Mouse (Mus musculus): ENCODE results near the gene Nadk2.

The Nadk2 gene

DNA sequence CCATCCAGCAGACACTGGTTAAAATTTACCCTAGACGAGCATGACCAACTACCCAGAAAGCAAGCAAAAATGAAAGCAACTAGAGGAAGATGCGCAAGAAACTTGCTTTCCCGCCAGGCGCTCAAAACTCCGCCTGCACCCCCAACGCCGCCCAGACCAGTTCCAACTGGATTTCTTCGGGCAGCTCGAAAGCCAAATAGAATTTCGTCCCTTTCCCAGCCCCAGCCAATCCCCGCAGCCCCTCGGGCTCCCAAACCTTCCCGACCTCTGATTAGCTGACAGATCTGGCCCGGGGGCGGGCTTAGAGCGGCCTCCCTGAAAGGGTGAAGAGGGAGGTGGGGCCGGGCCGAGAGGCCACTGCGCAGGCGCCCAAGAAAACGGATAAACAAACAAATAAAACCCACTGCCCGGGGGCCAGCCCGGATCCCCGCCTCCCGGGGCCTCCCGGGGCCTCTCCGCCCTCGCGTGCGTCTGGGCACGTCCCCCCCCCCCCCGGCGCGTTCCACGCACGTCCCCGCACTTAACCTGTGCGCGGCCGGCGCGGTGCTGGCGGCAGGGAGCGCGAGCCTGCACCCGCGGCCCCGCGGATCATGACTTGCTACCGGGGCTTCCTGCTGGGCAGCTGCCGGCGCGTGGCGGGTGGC is at the start of gene Nadk2:
TSS of gene Nadk2 (plus strand) at position 349 of the 644 bp plus-strand sequence.
- ATAC-seq (ENCODE audit: insufficient number of reproducible peaks, low FRiP score, low TSS enrichment), result peak; percentile 98

DNA sequence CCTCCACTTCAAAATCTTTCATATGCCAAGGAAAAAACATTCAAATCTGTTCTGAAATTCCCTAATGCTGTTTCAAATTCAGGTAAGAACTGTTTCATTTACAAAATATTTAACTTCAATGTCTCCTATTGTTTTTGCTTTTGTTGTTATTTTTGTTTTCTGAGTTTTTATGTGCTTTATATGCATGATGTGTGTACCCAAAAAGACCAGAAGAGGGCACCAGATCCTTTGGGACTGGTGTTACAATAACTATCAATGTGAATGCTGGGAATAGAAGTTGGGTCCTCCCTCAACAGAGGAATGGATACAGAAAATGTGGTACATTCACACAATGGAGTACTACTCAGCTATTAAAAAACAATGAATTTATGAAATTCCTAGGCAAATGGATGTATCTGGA is 15.4 kb upstream of the Nadk2 start:
- ATAC-seq (ENCODE audit: insufficient number of reproducible peaks, low FRiP score, low TSS enrichment), result no peak

DNA sequence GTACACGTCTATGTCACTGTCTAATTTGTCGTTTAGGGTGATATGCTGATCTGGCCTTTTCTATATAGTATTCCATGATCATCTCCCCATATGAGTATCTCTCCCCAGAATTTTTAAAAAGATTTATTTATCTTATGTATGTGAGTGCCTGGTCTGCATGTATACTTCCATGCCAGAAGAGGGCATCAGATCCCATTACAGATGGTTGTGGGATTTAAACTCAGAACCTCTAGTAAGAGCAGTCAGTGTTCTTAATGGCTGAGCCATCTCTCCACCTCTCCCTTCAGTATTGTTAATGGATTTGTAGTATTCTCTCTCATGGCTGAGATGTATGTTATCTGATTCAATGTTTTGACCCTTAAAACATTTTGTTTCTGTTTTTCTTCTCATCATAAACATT is 11.2 kb upstream of the Nadk2 start:
- ATAC-seq (ENCODE audit: insufficient number of reproducible peaks, low FRiP score, low TSS enrichment), result no peak

DNA sequence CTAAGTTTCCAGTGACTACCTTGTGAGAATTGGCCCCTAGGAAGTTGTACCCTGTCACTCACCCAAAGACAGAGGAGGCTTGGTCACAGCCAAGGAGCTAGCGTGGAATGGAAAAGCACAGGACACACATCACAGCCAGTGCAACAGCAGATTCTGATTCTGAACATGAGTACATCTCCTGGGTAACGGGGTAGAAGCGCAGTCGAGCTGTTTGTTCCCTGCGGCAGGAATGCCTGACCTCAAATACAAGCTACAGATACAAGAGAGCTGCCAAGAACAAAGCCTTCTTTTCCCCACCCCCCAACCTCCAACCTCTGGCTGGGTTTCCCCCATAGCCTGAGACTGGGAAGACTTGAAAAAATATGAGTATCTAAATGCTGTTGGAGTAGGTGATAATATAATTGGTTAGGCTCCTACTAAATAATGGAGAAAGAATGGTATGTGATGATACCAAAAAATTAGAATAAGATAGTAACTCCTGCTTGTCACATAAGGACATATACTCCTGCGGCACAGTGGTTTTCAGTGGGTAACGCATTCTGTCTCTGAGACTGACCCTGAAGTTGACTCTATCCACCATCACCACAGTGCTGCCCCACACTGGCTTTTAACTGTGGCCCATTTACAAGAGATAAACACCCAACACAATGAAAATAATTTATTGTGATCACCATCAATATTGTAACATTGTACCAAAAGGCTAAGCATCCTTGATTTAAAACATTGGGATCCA is 9.7 kb upstream of the Nadk2 start:
- ATAC-seq (ENCODE audit: insufficient number of reproducible peaks, low FRiP score, low TSS enrichment), result no peak

DNA sequence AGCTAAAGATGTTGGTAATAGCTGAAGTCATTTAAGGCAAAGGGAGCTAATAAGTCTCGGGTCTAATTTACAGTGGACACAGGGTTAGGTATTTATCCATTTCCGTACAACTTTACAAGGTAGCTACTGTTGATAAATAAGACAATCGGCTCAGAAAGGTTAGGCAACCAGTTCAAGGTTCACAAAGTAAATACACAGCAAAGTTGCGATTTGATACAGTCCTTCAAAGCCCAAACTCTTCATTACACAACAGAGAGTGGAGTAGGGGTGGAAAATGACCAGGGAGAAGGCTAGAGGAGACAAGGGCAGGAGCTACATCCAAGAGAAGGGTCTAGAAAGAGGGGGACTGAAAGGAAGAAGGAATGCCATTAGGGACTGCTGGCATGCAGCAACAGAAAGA is 2.2 kb upstream of the Nadk2 start:
- ATAC-seq (ENCODE audit: insufficient number of reproducible peaks, low FRiP score, low TSS enrichment), result no peak

DNA sequence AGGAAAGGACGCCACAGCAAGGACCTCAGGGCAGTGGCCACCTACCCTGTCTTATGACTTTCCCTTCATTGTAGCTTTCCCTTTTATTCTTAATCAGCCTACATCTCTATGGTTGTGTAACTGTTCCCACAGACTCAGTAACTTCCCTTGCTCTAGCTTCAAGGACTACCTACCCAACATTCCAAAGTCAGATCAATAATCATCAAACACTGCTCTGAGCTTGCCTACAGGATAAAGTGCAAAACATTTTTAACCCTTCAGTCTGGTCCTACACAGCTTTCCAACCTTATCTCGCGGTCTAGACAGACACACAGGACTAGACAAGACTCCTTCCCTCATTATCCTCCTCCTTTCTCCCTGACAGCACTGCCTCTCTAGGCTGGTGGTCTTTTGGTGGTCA is 707 bp upstream of the Nadk2 start:
- peak; percentile 4; the same call in 1 of the 2 replicates for ATAC-seq (ENCODE audit: insufficient number of reproducible peaks, low FRiP score, low TSS enrichment)

DNA sequence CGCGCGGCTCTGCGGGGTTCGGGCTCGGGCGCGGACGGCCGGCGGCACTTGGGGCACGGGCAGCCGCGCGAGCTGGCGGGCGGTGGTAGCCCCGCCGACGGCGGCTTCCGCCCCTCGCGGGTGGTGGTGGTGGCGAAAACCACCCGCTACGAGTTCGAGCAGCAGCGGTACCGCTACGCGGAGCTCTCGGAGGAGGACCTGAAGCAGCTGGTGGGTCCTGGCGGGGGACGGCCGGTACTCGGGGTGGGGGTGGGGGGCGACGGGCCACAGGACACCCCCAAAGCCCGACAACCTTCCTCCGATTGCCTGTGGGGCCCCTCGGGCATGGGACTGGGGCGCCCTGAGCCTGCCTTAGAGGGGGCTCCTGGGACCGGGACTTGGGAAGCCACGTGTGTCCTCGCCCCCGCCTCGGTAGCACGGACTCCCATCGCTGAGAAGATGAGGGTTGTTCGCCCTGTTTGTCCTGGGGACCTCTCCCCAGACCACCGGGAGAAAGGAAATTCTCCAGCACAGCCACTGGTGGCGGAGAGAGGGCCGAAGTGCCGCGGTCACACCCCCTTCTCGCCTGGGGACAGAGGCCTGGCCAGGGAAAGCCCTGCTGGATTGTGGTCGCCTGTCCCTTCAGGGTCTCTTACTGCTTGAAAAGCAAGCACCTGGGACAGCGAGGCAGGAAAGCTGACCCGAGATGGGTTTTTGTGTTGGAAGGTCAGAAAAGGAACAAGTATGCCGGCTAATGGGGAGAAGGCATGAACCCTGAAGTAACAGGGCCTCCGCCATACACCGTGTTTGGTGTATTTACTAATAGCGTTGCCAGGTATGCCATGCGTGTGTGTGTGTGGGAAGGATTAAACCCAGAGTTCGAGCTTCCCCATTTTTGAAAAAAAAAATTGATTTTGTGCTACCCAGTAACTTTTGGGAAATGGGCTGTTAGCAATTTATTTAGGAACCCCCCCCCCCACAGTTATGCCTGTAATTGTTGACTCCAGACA is 790 bp downstream of the Nadk2 start:
- ATAC-seq (ENCODE audit: insufficient number of reproducible peaks, low FRiP score, low TSS enrichment), result peak; percentile 29

DNA sequence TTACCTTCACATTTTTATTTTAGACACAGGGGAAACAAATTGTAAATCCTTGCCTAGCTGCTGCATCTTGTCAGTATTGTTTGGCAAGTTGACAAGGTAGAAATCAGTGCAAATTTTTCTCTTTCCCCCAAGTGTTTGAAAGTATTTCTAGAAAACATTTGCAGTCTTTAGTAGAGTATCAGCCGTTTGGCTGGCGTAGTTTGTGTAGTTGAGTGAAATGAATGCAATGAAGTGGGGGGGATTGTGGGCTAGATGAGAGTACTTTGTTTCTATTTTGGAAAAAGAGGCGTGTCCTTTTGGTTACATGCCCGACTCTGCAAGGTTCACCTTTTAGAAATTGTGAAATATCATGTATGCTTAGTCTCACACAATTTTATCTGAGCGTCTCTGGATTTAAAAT is 1.6 kb downstream of the Nadk2 start:
- ATAC-seq (ENCODE audit: insufficient number of reproducible peaks, low FRiP score, low TSS enrichment), result no peak

DNA sequence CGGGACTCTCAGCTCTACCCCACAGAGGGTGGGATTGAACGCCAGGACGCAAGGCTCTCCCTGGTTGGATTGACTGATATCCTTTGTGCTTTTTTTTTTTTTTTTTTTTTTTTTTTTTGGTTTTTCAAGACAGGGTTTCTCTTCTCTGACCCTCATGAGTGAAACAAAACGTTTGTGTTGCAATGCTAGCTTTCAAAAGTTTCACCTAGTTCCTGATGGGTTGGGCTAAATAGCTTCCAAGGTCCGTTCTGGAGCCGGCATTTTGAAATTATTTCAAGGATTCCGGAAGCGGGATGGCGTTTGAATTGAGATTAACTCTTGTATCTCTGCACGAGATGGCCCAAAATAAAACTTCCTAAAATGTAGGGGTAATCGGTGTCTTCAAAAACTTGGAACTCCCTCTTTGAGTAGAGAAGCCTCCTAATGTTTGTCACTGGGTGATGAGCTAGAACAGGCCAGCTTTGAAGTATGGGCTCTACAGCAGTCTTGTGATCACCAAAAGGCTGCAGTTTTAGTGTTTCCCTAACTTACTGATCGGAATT is 2.1 kb downstream of the Nadk2 start:
- no peak for ATAC-seq (ENCODE audit: insufficient number of reproducible peaks, low FRiP score, low TSS enrichment)

DNA sequence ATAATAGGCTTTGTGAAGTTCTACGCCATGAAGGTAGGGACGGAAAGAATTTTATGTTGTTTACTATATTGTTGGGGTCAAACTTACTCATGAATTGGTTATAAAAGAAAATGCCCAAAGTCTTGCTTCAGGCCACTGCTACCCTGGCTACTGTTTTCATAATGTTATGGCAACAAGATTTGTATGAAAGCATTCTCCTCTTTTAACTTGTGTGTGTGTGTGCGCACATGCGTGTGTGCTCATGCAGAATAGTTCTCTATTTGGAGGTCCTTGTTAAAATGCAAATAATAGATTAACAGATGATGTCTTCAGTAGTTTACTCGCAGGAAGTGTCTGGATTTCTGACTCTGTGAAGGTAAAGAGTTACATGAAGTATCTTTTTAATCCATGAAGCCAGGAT is 2.6 kb downstream of the Nadk2 start:
- ATAC-seq (ENCODE audit: insufficient number of reproducible peaks, low FRiP score, low TSS enrichment), result no peak

DNA sequence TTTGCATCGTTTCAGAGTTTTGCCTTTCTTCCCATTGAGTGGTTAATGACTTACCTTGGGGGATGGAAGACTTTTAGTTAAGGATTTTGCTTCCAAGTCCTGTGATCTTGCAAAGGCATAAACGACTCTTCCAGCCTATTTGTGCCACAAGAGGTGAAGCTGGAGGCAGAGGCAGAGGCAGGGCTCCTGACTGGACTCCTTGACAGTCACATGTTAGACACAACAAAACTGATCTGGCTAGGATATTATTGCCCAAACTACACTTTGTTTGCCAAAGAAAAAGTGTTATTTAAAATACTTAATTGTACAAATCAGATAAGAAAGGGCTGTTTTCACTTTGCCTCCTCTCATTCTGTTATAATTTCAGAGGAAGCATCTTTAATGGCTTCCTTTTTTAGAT is 3.1 kb downstream of the Nadk2 start:
- no peak for ATAC-seq (ENCODE audit: insufficient number of reproducible peaks, low FRiP score, low TSS enrichment)

DNA sequence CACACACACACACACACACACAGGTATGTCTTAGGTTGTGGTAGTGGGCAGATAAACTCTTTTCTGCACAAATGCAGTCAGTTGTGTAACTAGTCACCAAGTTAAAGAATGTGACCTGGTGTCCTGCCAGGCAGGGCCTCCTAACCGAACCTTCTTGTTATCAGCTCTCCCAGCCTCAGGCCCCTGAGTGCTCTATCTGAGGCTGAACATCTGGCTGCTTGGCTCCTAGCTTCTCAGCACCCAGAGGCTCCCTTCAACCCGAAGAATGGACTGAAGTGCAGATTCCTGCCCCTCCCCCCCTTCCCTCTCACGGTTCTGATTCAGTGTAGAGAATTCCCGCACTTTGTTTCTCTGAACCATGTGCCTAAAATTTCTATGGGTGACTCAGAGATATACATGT is 3.6 kb downstream of the Nadk2 start:
- ATAC-seq (ENCODE audit: insufficient number of reproducible peaks, low FRiP score, low TSS enrichment), result no peak

DNA sequence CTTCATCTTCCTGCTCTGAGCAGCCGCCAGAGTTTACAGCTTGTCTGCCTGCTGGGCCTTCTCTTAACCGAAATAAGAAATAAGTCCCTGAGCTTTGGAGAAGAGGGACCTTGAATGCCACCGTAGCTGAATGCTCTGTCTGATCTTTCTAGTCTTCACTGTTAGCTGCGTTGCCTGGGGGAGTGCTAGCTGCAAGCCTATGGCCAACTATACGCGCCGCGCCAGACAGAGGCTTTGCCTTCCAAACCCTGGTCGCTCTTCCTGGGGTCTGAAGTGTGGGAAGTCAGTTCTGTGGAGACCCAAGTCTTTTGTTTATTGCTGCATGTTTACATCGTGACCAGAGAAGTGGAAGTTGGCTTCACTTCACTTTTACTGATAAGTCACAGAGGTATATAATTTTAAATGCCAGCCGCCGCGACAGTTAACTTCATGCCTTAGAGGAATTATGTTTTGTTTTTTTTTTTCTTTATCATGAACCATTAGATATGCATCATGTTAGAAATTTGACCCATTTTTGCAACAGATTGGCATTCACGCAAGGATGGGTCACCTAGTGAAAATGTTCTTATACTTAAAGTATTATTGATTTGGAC is 4.6 kb downstream of the Nadk2 start:
- ATAC-seq (ENCODE audit: insufficient number of reproducible peaks, low FRiP score, low TSS enrichment), result no peak

DNA sequence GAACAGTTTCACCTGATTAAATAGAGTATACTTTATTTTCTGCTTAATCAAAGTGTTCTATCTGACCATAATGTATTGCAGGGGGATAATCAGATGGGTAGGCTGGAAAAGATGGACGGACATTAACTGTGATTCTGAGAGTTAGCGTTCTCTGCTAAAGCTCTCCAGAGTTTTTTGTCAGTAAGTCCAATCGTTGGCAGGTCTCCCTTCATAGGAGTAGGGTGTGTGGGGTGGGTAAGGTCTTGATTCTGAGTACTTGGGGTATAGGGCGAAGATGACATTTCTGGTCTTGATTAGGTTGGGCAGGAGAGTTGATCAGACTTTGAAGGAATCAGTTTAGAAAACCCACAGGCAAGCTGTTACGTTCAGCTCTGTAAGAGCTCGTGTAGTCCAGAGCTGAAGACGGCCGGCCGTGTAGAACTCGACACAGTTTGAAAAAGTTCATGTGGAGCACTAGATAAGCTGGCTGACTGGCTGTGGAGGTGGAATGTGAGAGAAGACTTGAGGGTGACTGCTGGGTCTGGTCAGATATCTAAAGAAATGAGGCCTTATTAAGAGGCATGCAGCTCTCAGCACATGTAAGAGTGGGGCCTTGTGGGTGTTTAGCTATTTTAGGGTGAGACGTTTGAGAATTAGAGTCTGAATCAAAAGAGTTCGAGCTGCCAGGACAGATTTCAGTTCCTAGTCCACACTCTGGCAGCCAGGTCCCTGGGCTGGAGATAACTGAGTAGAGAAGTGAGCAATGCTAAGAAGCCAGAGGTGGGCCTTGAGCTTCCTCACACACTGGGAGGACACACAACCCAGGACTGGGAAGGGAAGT is 7.6 kb downstream of the Nadk2 start:
- ATAC-seq (ENCODE audit: insufficient number of reproducible peaks, low FRiP score, low TSS enrichment), result no peak

DNA sequence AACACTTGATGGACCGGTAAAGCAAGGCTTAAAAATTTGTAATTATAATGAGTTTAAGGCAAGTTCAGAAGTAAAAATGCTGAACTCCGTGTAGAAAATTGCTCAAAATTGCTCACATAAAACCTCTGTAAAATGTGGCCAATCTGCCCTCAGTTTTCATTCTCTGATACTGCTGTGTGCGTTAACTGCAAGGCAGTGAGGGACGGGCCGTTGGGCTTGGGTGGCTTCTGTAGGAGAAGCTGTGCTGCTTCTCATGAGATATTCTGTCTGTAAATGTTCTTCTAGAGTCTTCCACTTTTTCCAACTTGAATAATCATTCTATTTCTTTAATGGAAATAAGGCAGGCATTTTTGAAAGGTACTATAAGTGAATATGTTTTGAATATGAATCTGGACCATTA is 8.6 kb downstream of the Nadk2 start:
- no peak for ATAC-seq (ENCODE audit: insufficient number of reproducible peaks, low FRiP score, low TSS enrichment)

DNA sequence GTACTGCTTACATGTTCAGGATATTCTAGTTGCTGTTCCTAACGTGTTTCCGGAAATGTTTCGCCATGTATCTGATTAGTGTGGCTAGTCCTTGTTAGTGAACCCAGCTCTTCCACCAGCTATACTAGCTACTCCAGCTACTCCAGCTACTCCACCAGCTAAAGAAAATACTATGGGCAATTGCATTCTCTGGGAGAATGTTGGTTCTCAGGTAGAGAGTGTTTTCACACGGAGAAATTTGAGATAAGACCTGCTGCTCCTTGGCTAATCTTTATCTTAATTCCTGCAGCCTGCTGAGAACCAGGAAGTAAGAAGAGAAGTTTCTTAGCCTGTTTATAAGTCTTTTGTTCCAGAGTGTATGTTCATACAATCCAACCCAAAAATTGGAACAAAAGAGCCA is 9.1 kb downstream of the Nadk2 start:
- no peak for ATAC-seq (ENCODE audit: insufficient number of reproducible peaks, low FRiP score, low TSS enrichment)

DNA sequence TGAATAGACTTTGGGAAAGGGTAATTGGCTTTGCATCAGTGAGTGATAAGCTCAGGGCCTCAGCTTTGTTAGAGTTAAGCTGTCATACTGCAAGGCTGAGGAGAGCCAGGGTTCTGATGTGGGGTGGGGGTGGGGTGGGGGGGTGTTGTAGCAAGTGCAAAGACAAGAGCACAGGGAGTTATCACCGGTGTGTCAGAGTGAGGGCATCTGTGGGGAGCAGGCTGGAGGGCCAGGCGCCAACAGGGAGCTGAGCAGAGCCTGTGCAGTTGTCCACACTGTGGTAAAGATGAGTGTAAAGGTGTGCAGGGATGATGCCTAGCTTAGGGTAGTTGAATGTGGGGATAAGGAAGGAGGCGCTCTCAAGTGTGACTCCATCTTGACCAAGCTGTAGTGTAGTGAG is 10.2 kb downstream of the Nadk2 start:
- no peak for ATAC-seq (ENCODE audit: insufficient number of reproducible peaks, low FRiP score, low TSS enrichment)

DNA sequence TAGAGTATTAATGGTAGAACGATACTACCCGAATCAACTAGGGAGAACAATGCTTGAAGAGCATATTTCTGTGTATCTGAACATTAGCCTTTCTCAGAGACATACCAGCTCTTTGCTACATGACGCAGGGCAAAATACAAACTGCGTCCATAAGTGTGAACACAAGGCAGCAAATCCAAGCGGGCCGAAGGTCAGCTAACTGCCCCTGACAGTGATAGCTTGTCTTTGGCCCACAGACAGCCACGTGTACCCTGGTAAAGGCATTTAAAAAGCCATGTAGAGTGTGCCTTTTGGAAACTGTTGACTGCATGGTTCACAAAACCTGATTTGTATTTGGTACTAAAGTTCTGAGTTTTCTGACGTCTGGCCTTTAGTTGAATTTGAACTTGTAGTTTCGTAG is 11.7 kb downstream of the Nadk2 start:
- ATAC-seq (ENCODE audit: insufficient number of reproducible peaks, low FRiP score, low TSS enrichment), result no peak

DNA sequence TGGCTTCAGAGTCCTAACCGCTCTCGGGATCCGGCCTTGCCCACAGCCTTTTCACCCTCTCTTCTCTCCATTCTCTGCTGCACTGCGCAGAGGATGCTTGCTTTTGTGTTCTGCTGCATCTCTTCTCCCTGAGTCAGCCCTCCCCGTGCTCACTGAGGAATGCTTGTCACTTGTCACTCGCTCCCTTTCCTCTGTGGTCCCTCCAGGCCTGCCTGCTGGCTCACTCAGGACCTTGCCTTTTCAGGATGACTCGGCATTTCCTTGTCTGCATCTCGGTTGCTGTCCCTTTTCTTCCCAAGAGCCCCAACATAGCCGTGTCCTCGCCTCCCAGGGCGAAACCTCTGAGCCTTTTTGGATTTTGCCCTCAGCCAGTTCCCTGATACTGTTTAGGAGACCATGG is 15.8 kb downstream of the Nadk2 start:
- ATAC-seq (ENCODE audit: insufficient number of reproducible peaks, low FRiP score, low TSS enrichment), result no peak

DNA sequence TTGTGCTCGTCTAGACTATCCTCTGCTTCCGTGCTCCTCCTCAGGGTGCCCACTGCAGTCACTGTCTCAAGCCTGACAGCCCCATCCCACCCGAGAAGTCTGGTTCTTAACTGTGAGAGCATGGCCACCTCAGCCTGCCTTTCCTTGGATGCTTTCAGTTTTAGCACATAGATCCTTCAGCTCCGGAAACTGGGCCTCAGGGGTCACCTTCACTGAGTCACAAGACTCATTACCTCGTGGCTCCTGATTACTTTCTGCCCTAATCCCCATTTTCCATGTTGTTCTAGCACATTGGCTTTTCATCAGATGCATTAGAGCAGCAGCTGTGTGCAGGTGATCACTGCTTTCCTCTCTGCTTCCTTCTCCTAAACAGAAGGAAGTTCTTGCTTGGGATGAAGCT is 16.4 kb downstream of the Nadk2 start:
- no peak for ATAC-seq (ENCODE audit: insufficient number of reproducible peaks, low FRiP score, low TSS enrichment)
